Mouse (Mus musculus): ENCODE measurements around the gene Pip5k1b.

Gene Pip5k1b

GRCm38 (mm10) chr19:24404716-24405115 is 151.0 kb downstream of the Pip5k1b start:
- no peak for DNase-seq

- DNase-seq = no peak
Observed at GRCm38 (mm10) chr19:24403245-24403644, 152.4 kb downstream of the Pip5k1b start.

GRCm38 (mm10) chr19:24393920-24394319 is 161.8 kb downstream of the Pip5k1b start:
- DNase-seq = no peak

GRCm38 (mm10) chr19:24391519-24392251 is 164.0 kb downstream of the Pip5k1b start:
- no peak for DNase-seq

- DNase-seq = no peak
Observed at GRCm38 (mm10) chr19:24386956-24387865, 168.5 kb downstream of the Pip5k1b start.

- no peak for DNase-seq
Observed at GRCm38 (mm10) chr19:24378470-24378869, 177.2 kb downstream of the Pip5k1b start.

GRCm38 (mm10) chr19:24371763-24372640 is 183.7 kb downstream of the Pip5k1b start:
- DNase-seq = no peak

GRCm38 (mm10) chr19:24368419-24368818 is 187.3 kb downstream of the Pip5k1b start:
- DNase-seq = no peak

- no peak for DNase-seq
Observed at GRCm38 (mm10) chr19:24367722-24368121, 187.9 kb downstream of the Pip5k1b start.

- DNase-seq = no peak
Observed at GRCm38 (mm10) chr19:24366747-24367146, 188.9 kb downstream of the Pip5k1b start.

- DNase-seq = no peak
Observed at GRCm38 (mm10) chr19:24362626-24363321, 192.9 kb downstream of the Pip5k1b start.

- DNase-seq = no peak
Observed at GRCm38 (mm10) chr19:24359270-24359669, 196.4 kb downstream of the Pip5k1b start.

- DNase-seq = no peak
Observed at GRCm38 (mm10) chr19:24352298-24352959, 203.2 kb downstream of the Pip5k1b start.

GRCm38 (mm10) chr19:24344501-24344900 is 211.2 kb downstream of the Pip5k1b start:
- DNase-seq = no peak

- no peak for DNase-seq
Observed at GRCm38 (mm10) chr19:24342786-24343185, 212.9 kb downstream of the Pip5k1b start.

GRCm38 (mm10) chr19:24336370-24337076 is 219.1 kb downstream of the Pip5k1b start:
- no peak for DNase-seq

- DNase-seq = no peak
Observed at GRCm38 (mm10) chr19:24335611-24336343, 219.9 kb downstream of the Pip5k1b start.

- DNase-seq = no peak
Observed at GRCm38 (mm10) chr19:24332956-24333355, 222.7 kb downstream of the Pip5k1b start.

GRCm38 (mm10) chr19:24331274-24331673 is 224.4 kb downstream of the Pip5k1b start:
- DNase-seq = no peak

- no peak for DNase-seq
Observed at GRCm38 (mm10) chr19:24330366-24330765, 225.3 kb downstream of the Pip5k1b start.

Measured in right cerebral cortex, postnatal 25 days (tissue).